Mouse (Mus musculus) megakaryocyte, embryonic 14.5 days (primary cell): Measurements from ENCODE around the gene Calhm3. TPM values are rescaled to one million over a fixed set of nuclear protein-coding genes. Genes with fewer than 3 reads are reported as not detected.
"Not testable (repeated sequence)": the region's sequence is repeated elsewhere in the genome, so short reads cannot be mapped to it uniquely, and the experiment has no call there.

Source experiments
- H3K27me3 ChIP-seq: replicated peaks from 2 replicates; pipeline ENCODE3; 2012; ENCODE audit warnings: inconsistent platforms
- H3K36me3 ChIP-seq: replicated peaks from 2 replicates; pipeline ENCODE3; 2012; ENCODE audit warnings: low read length, inconsistent platforms, mixed read lengths
- H3K4me1 ChIP-seq: 2 replicates; pipeline ENCODE4 v1.6.1; 2012; ENCODE audit warnings: inconsistent platforms
- H3K4me3 ChIP-seq: replicated peaks from 2 replicates; pipeline ENCODE3; 2012; ENCODE audit warnings: moderate library complexity, mild to moderate bottlenecking, inconsistent platforms
- H3K9me3 ChIP-seq: 2 replicates; pipeline ENCODE4 v1.6.1; 2012; ENCODE audit warnings: inconsistent platforms
- FLI1 ChIP-seq: IDR thresholded peaks from 2 replicates; pipeline ENCODE4 v1.6.1; 2012; ENCODE audit warnings: low read length, inconsistent platforms, mixed read lengths
- GATA1 ChIP-seq: IDR thresholded peaks from 3 replicates; pipeline ENCODE4 v1.6.1; 2012; ENCODE audit warnings: mixed read lengths, low read length, inconsistent platforms, borderline replicate concordance
- polyA plus RNA-seq: library from polyadenylated mRNA; stranded (reverse); fragments of >175 nt; gene quantifications from 2 replicates; pipeline ENCODE4 v1.2.3, GENCODE M21; 2012; ENCODE audit warnings: low replicate concordance; ENCODE audit not compliant: insufficient read depth

Calhm3 gene
- polyA plus RNA-seq, 1 experiment, result not detected

DNA sequence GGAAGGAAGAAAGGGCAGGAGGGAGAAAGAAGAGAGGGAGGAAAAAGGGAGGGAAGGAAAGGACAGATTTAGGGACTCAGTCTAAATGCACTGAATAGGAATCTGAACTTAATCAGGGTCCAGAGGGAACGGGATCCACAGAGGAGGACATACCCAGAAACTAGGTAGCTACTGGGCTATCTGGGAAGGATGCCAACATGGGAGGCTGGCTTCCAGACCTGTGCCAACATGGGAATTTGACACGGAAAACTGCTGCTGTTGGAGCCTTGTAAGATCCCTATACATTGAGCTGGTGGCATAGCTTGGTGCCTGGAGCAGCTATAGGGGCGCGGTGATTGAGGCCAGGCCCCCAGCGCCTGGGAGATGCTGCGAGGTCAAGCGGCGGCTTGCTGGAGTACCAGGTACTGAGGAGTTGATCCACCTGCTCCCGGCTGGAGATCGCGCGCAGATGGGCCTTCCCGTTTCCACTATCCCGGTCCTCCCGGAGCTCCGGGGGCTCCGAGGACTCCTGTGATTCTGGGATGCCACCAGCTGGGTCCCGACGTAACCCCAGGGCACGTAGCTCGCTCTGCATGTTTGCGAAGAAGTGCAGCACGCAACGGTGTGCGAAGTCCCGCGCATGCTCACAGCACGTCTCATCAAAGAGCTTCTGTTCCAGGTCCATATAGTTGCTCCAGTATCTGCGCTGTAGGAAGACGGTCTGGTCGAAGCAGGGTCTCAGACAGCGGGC lies 6.1 kb downstream of the Calhm3 start:
- Histone ChIP-seq H3K4me1 (peaks cover 8% of the 10 kb centered on the region; the same call in 1 of the 2 replicates), H3K36me3 (no peaks in the 10 kb centered on the region), H3K27me3 (peaks cover 71% of the 10 kb centered on the region), H3K4me3 (peak overlapping the region; percentile 62), H3K9me3 (no peaks in the 10 kb centered on the region)
- TF ChIP-seq GATA1 (no peak), FLI1 (no peak)

DNA sequence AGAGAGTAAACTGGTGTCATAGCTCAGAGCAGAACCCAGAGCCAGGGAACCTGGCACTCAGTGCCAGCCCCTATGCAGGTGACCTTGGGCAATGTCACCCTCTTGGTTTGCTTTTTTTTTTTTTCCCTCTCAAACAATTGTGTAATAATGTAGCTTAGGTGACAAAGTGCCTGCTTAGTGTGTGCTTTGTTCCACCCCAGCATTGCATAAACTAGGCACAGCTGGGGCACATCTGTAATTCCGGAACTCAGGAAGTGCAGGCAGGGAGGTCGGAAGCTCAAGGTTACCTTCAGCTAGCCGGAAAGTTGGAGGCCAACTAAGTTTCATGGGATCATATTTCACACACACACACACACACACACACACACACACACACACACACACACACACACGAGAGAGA lies 7.7 kb downstream of the Calhm3 start:
- no peaks in the 10 kb centered on the region for H3K36me3 ChIP-seq
- no peak for TF ChIP-seq GATA1
- TF ChIP-seq FLI1, result no peak
- H3K4me3 ChIP-seq, result no peak overlapping the region
- no peaks in the 10 kb centered on the region for H3K9me3 ChIP-seq
- peaks cover 8% of the 10 kb centered on the region; the same call in 1 of the 2 replicates for H3K4me1 ChIP-seq
- H3K27me3 ChIP-seq, result peaks cover 79% of the 10 kb centered on the region

GRCm38 (mm10) chr19:47148267-47148847 lies 9.2 kb downstream of the Calhm3 start:
- Histone ChIP-seq H3K4me3 (no peak overlapping the region), H3K27me3 (peaks cover 82% of the 10 kb centered on the region)

DNA sequence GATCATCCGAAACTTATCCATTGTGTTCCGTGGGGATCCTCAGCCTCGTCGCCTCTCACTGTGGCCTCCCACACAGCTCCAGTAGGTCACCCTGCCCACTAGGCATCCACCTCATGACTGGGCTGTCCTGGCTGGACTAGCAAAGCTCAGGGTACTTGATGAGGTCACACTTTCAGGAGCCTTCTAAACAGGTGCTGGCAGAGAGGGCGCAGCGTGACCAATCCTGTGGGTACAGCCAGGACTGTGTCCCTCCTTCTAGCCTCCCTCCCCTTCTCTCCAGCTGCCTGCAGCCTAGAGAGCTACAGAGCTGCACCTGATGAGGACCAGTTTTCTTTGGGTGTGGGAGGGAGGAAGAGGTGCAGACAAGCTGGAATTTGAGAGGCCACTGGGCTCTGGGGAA lies 13.4 kb downstream of the Calhm3 start, which contains the start of gene Calhm1:
Calhm1 (minus strand) TSS at position 101 of the 400 bp plus-strand sequence.
- Histone ChIP-seq H3K36me3 (no peaks in the 10 kb centered on the region), H3K4me3 (no peak within 1 kb of the TSS), H3K9me3 (no peaks in the 10 kb centered on the region), H3K4me1 (peaks cover 8% of the 10 kb centered on the region; the same call in 1 of the 2 replicates), H3K27me3 (peaks cover 78% of the 10 kb centered on the region)
- TF ChIP-seq GATA1 (no peak), FLI1 (no peak)

More at GRCm38 (mm10) chr19:47148267-47148847, 9.2 kb downstream of the Calhm3 start:
- no peaks in the 10 kb centered on the region for H3K9me3 ChIP-seq
- TF ChIP-seq FLI1 (no peak), GATA1 (no peak)
- H3K4me1 ChIP-seq, result peaks cover 8% of the 10 kb centered on the region; the same call in 1 of the 2 replicates
- no peaks in the 10 kb centered on the region for H3K36me3 ChIP-seq

- no peak for TF ChIP-seq GATA1
- TF ChIP-seq FLI1, result no peak
- Histone ChIP-seq H3K27me3 (peaks cover 71% of the 10 kb centered on the region), H3K4me3 (no peak overlapping the region), H3K4me1 (peaks cover 25% of the 10 kb centered on the region), H3K36me3 (no peaks in the 10 kb centered on the region), H3K9me3 (no peaks in the 10 kb centered on the region)
These were observed 15.1 kb downstream of the Calhm3 start for GRCm38 (mm10) chr19:47142438-47142837.

DNA sequence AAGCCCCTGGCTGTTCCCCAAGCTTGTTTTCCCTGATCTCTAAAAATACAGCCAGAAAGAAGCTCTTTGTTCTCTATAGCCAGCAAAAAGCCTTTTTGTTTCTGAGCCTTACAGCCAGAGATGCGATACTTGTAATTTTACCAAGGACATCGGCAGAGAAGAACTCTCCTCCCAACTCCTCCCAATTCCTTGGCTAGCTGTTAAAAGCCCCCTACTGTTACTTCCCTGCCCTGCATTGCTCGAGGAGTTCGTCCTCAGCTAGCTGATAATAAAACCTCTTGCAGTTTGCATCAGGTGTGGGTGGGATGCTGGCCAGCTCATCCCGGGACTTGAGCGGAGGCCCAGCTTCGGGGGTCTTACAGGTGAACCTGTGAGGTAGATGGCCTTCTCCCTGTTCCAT lies 18.0 kb downstream of the Calhm3 start:
- peaks cover 12% of the 10 kb centered on the region for H3K36me3 ChIP-seq
- H3K4me1 ChIP-seq, result peaks cover 54% of the 10 kb centered on the region
- H3K27me3 ChIP-seq, result peaks cover 48% of the 10 kb centered on the region
- H3K4me3 ChIP-seq, H3K9me3 ChIP-seq: not testable (repeated sequence)

DNA sequence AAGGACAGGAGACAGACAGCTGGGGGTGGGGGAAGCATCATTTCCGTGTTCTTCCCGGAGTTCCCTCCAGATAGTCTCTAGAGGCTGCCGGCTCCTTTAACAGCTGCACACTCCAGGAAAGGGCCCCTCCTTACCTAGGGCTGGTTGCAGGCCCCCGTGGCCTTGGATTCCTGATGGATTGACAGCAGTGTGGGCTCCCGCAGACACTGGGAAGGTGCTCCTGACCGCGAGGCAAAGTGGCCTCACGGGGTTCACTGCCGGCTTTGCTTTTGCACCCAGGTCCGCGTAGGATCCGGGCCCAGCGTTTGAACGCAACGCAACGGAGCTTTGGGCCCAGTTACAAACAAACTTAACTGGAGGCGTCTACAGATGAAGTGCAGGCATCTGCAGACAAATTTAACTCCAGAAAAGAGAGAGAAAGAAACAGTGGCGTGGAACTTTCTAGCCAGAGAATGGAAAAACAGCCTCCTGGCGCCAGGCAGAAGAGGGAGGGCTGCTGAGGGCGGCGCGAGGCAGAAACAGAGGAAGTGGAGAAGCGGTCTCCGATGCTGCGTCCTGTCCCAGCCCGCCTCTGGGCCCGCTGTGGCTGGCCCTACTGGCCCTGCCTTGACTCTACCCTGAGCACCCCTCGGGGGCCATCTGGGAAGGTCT lies 19.7 kb downstream of the Calhm3 start, which contains the start of gene Calhm2:
Calhm2 (minus strand) TSS at position 524 of the 651 bp plus-strand sequence.
- Histone ChIP-seq H3K36me3 (peaks cover 25% of the 10 kb centered on the region), H3K27me3 (peaks cover 31% of the 10 kb centered on the region), H3K9me3 (no peaks in the 10 kb centered on the region), H3K4me1 (peaks cover 69% of the 10 kb centered on the region), H3K4me3 (peak within 1 kb of the TSS; percentile 93)
- TF ChIP-seq GATA1, result no peak
- no peak for TF ChIP-seq FLI1

DNA sequence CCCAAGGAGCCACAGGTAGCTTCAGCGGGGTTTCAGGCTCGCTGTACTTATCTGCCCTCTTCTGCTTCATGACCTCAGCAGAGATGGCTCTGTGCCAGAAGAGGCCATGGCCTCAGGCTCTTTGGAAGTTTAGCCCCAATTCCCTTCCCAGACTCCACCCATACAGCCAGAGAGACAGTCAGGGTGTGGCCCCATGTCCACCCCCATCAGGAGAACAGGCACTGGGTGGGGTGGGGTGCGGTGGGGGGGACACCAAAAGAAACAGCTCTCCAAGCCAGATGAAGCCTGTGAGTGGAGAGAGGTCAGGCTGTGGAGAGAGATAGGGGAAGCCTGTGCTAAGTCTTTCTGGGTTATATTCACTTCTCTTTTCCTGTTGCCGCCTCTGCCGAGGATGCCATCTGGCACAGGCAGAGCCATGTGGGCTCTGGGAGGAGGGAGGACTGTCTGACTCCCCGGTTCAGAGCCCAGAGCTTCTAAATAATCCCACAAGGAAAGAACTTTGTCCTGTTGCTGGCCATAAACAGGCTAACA lies 20.4 kb downstream of the Calhm3 start:
- Histone ChIP-seq H3K4me3 (peak overlapping the region; percentile 93), H3K36me3 (peaks cover 33% of the 10 kb centered on the region), H3K27me3 (peaks cover 25% of the 10 kb centered on the region), H3K9me3 (no peaks in the 10 kb centered on the region), H3K4me1 (peaks cover 77% of the 10 kb centered on the region)
- TF ChIP-seq FLI1 (no peak), GATA1 (no peak)

DNA sequence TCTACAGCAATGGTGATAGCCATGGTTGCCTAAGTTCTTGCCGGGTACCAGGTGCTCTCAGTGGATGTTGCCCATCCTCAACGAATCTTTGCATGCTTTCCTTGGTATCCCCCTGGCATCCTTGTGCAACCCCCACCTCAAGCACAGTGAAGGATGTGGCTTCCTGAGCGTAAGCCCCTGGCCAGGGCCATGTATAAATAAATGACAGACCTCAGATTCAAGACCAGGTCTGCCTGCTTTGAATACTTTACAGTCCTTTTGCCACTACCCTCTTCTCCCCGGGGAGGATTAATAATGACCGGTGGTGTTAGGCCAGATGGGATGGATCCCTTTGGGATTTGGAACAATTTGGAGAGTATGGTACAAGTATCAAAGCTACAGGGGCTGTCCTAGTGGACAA lies 21.4 kb downstream of the Calhm3 start:
- peaks cover 85% of the 10 kb centered on the region for H3K4me1 ChIP-seq
- no peak for TF ChIP-seq FLI1
- no peak for TF ChIP-seq GATA1
- peak overlapping the region; percentile 52 for H3K4me3 ChIP-seq
- H3K27me3 ChIP-seq, result peaks cover 22% of the 10 kb centered on the region
- H3K36me3 ChIP-seq, result peaks cover 42% of the 10 kb centered on the region
- no peaks in the 10 kb centered on the region for H3K9me3 ChIP-seq
